Mouse (Mus musculus) embryonic facial prominence, embryonic 10.5 days (tissue): ENCODE measurements around the gene Lrig1. TPM values are rescaled to one million over a fixed set of nuclear protein-coding genes. Genes with fewer than 3 reads are reported as not detected.
A peak's percentile ranks its signal among the peaks of the same experiment; 100 is the strongest.

Experiments
- DNase-seq: peaks from one replicate; pipeline ENCODE4 v3.0.0-alpha.2; 2017; ENCODE audit warnings: low spot score
- H3K27ac ChIP-seq: fragments of 300-500 bp; sonication (generic); replicated peaks from 2 replicates; pipeline ENCODE4 v1.5.1; 2016; ENCODE audit warnings: mild to moderate bottlenecking
- H3K27me3 ChIP-seq: fragments of 300-500 bp; sonication (generic); replicated peaks from 2 replicates; pipeline ENCODE4 v1.6.1; 2016; ENCODE audit warnings: low read depth, mild to moderate bottlenecking; ENCODE audit not compliant: poor library complexity, severe bottlenecking
- H3K36me3 ChIP-seq: fragments of 300-500 bp; sonication (generic); replicated peaks from 2 replicates; pipeline ENCODE4 v1.6.1; 2016; ENCODE audit warnings: mild to moderate bottlenecking, moderate library complexity
- H3K4me1 ChIP-seq: fragments of 300-500 bp; sonication (generic); 2 replicates; pipeline ENCODE4 v1.6.1; 2016
- H3K4me3 ChIP-seq: fragments of 300-500 bp; sonication (generic); 2 replicates; pipeline ENCODE4 v1.5.1; 2016; ENCODE audit warnings: mild to moderate bottlenecking, moderate library complexity
- H3K9me3 ChIP-seq: fragments of 300-500 bp; sonication (generic); 2 replicates; pipeline ENCODE4 v1.6.1; 2016; ENCODE audit warnings: mild to moderate bottlenecking
- WGBS: fragments of 180-500 bp; shearing (Covaris S2); methylation state at CpG from one replicate; pipeline ENCODE4 v1.1.7; 2016; 5-methylcytosine and 5-hydroxymethylcytosine counted together
- polyA plus RNA-seq: library from polyadenylated mRNA; unstranded; fragments of >200 nt; fragmentation: Nextera tagmentation; extraction: Ambion mirVana; gene quantifications from 2 replicates; pipeline ENCODE4 v1.2.1, GENCODE M21; 2016

Lrig1 gene
- polyA plus RNA-seq, 1 experiment from 2014 or later = 11.8 TPM

DNA sequence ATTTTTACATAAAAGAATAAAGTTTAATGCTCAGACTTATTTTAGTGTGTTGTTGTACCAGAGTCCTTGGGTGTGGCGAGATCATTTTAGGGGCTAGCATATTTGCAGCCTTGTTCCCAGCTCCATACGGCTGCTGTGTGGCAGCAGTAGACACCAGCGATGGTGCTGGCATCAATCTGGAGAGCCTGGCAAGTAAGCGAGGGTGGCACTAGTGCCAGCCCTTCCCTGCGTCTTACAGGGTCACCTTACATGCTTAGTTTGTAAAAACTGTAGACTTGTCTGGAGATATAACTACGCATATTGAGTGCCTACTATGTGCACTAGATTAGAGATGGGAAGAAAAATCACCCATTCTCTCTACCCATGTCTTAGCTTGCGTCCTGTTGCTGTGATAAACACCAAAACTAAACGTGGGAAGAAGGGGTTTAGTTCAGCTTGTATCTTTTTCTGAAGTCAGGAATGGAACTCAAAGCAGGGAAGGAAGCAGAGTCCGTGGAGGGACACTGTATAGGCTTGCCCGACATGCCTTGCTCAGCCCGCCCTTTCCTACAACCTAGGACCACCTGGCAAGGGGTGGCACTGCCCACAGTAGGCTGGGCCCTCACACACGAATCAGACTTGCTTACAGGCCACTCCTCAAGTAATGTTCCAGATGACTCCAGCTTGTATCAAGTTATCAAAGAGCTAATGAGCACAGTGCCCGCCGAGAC, 103.8 kb downstream of the Lrig1 start:
- no peaks in the 10 kb centered on the region for H3K27me3 ChIP-seq
- DNase-seq = no peak
- H3K9me3 ChIP-seq = no peaks in the 10 kb centered on the region
- H3K4me1 ChIP-seq = peaks cover 55% of the 10 kb centered on the region
- no peak overlapping the region for H3K4me3 ChIP-seq
- WGBS = 91% methylated on average over 14 of the region's 14 CpGs
- H3K27ac ChIP-seq = no peak overlapping the region
- peaks cover 19% of the 10 kb centered on the region for H3K36me3 ChIP-seq

DNA sequence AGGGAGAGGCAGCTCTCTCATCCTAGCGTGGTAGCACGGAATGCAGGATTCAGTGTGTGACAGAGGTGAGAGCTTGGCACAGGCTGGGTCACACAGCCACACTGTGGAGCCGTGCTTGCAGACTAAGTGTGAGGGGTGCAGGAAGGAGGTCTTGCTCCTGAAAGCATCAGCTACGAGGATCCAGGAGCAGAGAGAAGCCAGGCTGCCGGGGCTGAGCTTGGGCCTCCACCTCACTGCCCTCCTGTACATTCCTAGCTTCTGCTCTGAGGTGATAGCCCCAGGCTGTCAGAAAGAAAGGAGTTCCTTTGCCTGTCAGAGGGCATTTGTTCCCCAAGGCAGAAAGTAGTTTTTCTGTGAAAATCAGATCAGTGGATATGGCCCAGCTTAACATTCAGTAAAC, 104.8 kb downstream of the Lrig1 start:
- Histone ChIP-seq H3K36me3 (peaks cover 10% of the 10 kb centered on the region), H3K27me3 (no peaks in the 10 kb centered on the region), H3K4me1 (peaks cover 50% of the 10 kb centered on the region), H3K27ac (peak overlapping the region; percentile 52; the same call in 1 of the 2 replicates), H3K4me3 (no peak overlapping the region), H3K9me3 (no peaks in the 10 kb centered on the region)
- DNase-seq = peak; percentile 9
- 62% methylated on average over 5 of the region's 5 CpGs for WGBS

DNA sequence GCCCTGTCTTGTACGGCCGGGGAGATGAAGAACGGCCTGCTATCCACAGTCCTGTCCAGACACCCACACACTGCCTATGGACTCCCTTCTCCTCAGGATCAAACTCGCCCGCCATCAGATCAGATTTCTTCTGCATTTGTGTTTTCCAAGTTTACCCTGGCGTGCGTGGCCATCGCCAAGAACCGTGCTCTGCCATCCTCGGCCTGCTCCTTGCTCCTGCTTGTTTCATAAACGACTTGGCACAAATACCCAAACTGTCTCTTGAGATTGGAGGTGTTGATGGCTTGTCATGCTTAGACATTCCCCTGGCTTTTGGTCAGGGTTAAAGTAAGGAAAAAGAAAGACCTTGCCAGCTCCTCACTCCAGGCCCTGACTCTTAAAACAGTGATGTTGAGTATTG, 105.2 kb downstream of the Lrig1 start:
- WGBS = 82% methylated on average over 11 of the region's 11 CpGs
- Histone ChIP-seq H3K9me3 (no peaks in the 10 kb centered on the region), H3K27ac (peak overlapping the region; percentile 52; the same call in 1 of the 2 replicates), H3K4me1 (peaks cover 50% of the 10 kb centered on the region), H3K36me3 (peaks cover 5% of the 10 kb centered on the region), H3K4me3 (no peak overlapping the region), H3K27me3 (no peaks in the 10 kb centered on the region)
- DNase-seq = peak; percentile 7

DNA sequence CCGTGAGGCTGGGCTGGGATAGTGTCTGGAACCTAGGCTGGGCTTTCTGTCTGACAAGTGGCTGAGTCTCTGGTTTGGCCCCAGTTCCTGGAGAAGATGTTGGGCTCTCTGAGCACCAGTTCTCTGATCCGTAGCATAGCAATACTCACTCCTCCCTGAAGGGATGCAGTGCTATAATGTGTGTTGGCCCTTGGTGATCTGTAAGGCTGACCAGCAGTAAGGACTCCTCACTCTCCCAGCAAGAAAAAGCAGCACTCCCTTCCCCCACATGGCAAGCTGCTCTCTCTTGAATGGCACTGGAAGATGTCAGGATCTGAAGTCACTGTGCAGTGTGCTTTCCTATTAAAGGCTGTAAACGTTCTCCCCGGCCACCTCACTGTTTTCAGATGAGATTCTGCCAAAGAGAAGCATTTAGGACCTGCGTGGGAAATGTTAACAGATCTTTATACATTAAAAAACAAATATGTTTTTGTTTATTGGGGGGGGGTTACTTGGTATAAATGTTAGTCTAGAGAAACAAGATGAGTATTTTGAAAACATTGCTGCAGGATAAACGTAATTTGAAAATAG, 105.8 kb downstream of the Lrig1 start:
- Histone ChIP-seq H3K9me3 (no peaks in the 10 kb centered on the region), H3K36me3 (peaks cover 3% of the 10 kb centered on the region), H3K27ac (peak overlapping the region; percentile 32; the same call in 1 of the 2 replicates), H3K4me3 (no peak overlapping the region), H3K27me3 (no peaks in the 10 kb centered on the region), H3K4me1 (peaks cover 50% of the 10 kb centered on the region)
- DNase-seq = peak; percentile 9
- WGBS = 74% methylated on average over 6 of the region's 6 CpGs

DNA sequence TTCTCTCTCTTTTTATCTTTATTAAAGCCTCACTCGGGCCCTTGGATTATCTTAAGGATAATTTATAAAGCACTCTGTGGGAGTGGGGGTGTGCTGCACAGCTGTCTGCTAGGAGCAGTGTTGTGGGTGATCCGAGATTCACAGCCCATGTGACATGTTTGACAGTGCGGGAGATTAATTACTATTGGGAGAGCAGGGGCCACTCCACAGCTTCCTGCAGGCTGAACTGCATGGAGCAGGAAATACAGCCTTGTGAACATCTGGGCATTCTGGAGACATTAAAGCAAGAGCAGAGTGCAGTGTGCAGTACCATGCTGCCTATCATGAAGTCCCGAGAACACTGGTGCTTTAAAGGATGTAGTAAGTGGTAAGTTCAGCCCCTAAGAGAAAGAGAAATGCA, 107.2 kb downstream of the Lrig1 start:
- 0 out of 2 replicates have a peak overlapping the region, but pooled peaks have one; percentile 16 for H3K4me3 ChIP-seq
- peak overlapping the region; percentile 61 for H3K27ac ChIP-seq
- no peaks in the 10 kb centered on the region for H3K36me3 ChIP-seq
- H3K4me1 ChIP-seq = peaks cover 50% of the 10 kb centered on the region
- 27% methylated on average over 4 of the region's 4 CpGs for WGBS
- DNase-seq = peak; percentile 37
- H3K27me3 ChIP-seq = no peaks in the 10 kb centered on the region
- H3K9me3 ChIP-seq = no peaks in the 10 kb centered on the region

DNA sequence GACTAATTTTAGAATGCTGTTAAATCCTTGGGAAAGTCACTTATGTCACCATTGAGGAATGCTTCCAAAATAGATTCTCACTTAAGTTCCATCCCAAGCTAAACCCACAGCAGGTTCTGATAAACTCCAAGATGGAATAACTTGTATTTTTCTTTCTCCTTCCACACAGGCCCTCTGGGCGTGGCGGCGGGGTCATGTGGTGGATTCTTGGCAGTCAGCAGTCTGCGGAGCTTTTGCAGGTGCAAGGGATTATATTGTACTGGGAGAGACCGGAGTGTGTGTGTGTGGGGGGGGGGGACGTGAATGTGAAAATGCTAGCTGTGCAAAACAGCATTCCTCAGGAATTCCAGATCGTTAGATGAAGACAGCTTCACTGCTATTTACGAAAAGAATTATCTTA, 107.7 kb downstream of the Lrig1 start:
- H3K27me3 ChIP-seq = no peaks in the 10 kb centered on the region
- 39% methylated on average over 8 of the region's 8 CpGs for WGBS
- no peaks in the 10 kb centered on the region for H3K9me3 ChIP-seq
- peak; percentile 74 for DNase-seq
- H3K27ac ChIP-seq = no peak overlapping the region
- H3K4me1 ChIP-seq = peaks cover 48% of the 10 kb centered on the region
- H3K36me3 ChIP-seq = no peaks in the 10 kb centered on the region
- H3K4me3 ChIP-seq = no peak overlapping the region

DNA sequence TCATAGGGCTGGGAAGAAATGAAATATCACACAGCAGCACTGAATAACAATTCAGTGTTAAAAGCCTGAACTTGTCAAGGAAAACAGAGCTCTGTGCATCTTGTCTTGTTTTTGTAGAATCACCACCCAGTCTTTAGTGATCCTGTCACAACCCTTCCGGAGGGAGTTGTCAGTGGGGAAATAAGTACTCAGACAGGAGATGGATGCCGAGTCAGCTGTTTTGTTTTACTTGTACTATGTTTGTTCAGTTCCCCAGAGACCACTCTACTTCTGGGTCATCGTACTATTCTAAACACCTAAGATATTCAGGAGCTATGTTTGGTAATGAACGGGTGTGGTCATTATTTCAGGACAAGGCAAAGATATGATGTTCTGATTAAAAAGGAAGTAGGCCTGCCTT, 111.6 kb downstream of the Lrig1 start:
- Histone ChIP-seq H3K27me3 (no peaks in the 10 kb centered on the region), H3K9me3 (no peaks in the 10 kb centered on the region), H3K4me3 (no peak overlapping the region), H3K36me3 (no peaks in the 10 kb centered on the region), H3K4me1 (peaks cover 17% of the 10 kb centered on the region), H3K27ac (no peak overlapping the region)
- 89% methylated on average over 4 of the region's 4 CpGs for WGBS
- no peak for DNase-seq

DNA sequence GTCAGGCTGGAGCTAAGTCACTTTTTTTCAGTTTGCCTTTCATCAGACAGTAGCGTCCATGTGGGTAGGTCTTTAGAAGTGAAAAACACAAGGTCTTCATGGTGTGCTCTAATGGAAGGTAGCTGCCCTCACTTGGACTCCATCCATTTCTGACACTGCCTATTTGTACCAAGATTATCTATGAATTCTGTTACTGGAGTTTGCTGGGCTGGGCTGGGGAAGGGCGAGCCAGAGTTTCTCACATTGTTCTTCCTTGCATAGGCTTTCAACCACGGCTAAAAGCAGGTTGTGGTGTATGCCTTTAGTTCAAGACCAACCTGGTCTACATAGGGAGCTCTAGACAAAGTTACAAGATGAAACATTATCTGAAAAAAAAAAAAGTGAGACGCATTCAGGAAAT, 115.0 kb downstream of the Lrig1 start:
- Histone ChIP-seq H3K4me3 (no peak overlapping the region), H3K9me3 (no peaks in the 10 kb centered on the region), H3K36me3 (no peaks in the 10 kb centered on the region), H3K4me1 (no peaks in the 10 kb centered on the region), H3K27ac (no peak overlapping the region), H3K27me3 (no peaks in the 10 kb centered on the region)
- no peak for DNase-seq
- 88% methylated on average over 4 of the region's 4 CpGs for WGBS

DNA sequence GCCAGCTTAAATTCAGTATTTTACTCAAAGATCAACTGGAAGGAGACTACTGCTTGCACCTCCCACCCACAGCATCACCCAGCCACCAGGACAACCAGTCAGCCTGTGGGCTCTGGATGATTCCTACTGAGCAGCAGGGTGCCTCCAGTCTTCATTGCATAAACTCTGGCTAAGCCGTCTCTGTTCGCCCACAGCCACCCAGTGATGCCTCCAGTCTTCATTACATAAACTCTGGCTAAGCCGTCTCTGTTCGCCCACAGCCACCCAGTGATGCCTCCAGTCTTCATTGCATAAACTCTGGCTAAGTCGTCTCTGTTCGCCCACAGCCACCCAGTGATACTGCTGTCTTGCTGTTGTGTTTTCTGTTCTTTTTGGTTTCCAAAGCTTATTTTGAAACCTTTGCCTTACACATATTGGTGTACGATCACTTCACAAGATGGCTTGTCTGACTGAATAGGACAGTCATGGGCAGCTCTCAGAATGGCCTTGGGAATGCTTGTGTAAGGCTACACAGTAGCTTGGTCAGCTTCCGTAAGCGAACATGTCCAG, 115.7 kb downstream of the Lrig1 start:
- peak; percentile 4 for DNase-seq
- no peak overlapping the region for H3K4me3 ChIP-seq
- H3K9me3 ChIP-seq = no peaks in the 10 kb centered on the region
- H3K4me1 ChIP-seq = no peaks in the 10 kb centered on the region
- WGBS = 93% methylated on average over 9 of the region's 9 CpGs
- no peak overlapping the region for H3K27ac ChIP-seq
- no peaks in the 10 kb centered on the region for H3K36me3 ChIP-seq
- H3K27me3 ChIP-seq = no peaks in the 10 kb centered on the region

DNA sequence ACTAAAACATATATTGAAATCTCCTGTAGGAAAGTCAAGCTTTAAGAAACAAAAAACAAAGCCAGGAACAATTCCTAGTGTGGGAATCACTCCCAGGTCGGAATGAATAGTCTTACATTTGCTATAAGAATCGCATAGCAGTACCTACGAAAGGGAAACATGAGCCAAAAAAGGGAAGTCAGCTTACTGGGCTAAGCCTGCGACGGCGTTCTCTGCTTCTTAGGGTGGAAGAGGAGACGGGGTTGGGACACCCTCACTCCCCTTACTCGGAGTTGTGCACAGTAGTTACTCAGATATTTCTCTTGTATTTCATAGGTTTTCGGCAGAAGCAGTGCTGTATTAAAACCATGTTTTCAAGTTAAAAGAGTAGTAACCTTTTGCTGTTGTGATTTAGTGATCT, 117.9 kb downstream of the Lrig1 start:
- Histone ChIP-seq H3K4me3 (no peak overlapping the region), H3K9me3 (no peaks in the 10 kb centered on the region), H3K36me3 (no peaks in the 10 kb centered on the region), H3K4me1 (peaks cover 7% of the 10 kb centered on the region), H3K27ac (no peak overlapping the region), H3K27me3 (no peaks in the 10 kb centered on the region)
- no peak for DNase-seq
- WGBS = 90% methylated on average over 9 of the region's 9 CpGs

DNA sequence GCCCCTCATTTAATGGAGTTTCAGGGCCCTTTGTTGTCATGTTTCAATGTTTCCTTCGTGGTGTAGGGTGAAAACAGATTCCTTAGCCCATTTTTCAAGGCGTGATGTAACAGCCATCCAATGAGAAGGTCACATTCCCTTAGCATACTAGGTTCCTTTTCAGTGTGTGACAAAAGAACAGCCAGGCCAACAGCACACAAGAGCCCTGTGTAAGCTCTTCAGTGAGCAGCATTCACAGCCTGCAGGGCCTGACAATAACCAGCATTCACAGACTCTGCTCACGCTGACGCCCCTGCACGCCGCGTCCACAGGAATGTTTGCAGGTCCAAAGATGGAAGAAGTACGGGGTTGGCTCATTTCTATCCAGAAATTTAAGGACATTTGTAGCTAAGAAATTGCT, 122.0 kb downstream of the Lrig1 start:
- Histone ChIP-seq H3K9me3 (no peaks in the 10 kb centered on the region), H3K4me3 (no peak overlapping the region), H3K27me3 (no peaks in the 10 kb centered on the region), H3K36me3 (no peaks in the 10 kb centered on the region), H3K27ac (peak overlapping the region; percentile 71), H3K4me1 (peaks cover 16% of the 10 kb centered on the region)
- WGBS = 50% methylated on average over 8 of the region's 8 CpGs
- peak; percentile 54 for DNase-seq

DNA sequence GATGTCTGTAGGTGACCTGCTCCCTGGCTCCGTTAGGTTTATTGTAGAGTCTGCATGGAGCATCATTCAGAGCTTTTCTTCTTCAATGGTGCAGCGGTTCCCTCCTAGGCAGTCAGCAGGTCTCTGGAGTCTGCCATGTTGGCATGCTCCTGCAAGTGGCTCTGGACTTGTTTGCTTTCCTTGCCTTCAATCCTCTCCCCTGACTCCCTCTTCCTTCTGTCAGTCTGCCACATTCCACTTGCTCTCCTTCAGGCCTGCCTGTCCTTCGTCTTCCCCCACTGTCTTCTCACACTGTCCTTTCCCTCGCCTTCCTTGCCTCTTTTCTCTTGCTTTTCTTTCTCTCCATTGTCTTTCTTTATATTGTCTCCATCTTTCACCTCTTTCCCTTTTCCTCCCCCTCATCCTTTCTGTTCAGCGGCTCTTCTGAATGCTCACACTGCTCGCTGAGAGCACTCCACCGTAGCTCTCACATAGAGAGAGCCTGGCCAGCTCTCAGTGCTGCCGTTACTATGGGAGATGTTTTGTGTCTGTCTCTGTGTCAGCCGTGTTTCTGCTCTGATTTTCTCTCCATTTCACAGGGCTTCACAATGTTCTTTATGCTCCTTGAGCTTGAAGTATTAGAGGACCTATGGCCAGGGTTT, 124.3 kb downstream of the Lrig1 start:
- 73% methylated on average over 9 of the region's 9 CpGs for WGBS
- no peak overlapping the region for H3K4me3 ChIP-seq
- no peaks in the 10 kb centered on the region for H3K27me3 ChIP-seq
- no peak for DNase-seq
- peak overlapping the region; percentile 67 for H3K27ac ChIP-seq
- no peaks in the 10 kb centered on the region for H3K36me3 ChIP-seq
- peaks cover 16% of the 10 kb centered on the region for H3K4me1 ChIP-seq
- H3K9me3 ChIP-seq = peaks cover 5% of the 10 kb centered on the region; the same call in 1 of the 2 replicates
